Mouse (Mus musculus): ENCODE results near the gene Mapk3.

The Mapk3 gene

DNA sequence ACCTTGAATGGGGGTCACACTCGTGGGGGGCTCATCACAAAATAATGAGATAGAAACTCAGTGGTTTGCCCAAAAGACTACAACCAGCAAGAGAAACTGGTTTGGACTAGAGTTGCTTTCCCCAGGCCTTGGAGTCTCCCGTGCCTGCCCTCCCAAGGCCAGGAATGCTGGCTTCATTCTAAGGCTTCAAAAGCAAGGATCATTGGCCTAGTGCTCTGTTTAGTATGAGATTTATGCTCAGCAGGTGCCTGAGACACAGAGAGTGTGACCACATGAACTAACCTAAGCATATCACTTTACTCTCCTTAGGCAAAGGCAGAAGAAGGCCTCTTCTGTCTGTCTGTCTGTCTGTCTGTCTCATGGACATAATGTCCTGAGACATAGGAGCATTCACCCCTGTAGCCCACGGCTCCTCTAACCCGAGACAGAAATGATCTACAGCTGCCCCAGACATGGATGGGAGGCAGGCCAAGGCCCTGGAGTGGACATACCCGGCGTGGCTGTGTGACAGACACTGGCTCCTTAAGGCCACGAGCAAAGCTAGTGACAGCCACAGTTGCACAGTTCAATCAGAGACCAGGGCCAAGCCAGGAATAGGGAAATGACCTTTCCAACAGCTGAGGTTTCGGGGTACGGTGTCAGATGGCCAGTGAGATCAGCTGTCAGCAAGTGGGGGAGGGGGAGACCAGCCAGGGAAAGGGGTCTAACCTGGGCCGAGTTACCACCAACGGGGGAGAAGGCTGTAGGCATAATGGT, 42.9 kb downstream of the Mapk3 start:
- DNase-seq (ENCODE audit: extremely low spot score): no peak

DNA sequence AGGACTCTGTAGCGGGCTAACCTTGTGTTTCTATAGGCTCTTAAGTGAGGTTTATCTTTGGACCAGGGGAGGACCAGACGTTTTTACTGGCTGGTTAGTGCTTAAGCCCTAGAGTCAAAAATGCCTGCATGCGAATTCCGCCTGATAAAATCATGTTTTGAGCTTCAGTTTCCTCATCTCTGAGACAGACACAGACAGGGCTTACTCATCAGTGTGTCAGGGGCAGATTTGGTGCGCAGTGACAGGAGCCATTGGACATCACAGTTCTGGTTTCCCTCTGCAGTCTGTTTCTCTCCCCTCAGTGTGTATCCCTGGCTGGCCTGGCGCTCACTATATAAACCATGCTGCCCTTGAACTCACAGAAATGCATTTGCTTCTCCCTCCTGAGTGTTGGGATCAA, 43.8 kb downstream of the Mapk3 start:
- no peak for DNase-seq (ENCODE audit: extremely low spot score)

DNA sequence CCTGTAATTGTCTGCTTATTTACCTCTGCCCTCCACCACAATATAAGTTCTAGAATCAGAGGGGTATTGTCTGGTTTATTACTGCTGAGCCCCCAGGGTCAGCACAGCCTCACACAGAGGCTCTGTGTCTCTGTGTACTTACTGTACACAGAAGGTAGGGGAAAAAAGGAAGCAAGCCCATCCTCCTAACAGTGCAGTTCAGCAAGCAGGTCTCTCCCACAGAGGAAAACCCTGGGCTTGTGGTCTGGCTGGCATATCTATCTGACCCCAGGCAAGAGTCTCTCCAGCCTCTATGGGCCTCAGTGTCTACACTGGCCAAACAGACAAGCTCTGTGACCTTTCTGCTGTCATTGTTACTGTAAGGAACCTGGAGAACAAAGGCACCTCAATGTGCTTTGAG, 44.4 kb downstream of the Mapk3 start:
- no peak for DNase-seq (ENCODE audit: extremely low spot score)

DNA sequence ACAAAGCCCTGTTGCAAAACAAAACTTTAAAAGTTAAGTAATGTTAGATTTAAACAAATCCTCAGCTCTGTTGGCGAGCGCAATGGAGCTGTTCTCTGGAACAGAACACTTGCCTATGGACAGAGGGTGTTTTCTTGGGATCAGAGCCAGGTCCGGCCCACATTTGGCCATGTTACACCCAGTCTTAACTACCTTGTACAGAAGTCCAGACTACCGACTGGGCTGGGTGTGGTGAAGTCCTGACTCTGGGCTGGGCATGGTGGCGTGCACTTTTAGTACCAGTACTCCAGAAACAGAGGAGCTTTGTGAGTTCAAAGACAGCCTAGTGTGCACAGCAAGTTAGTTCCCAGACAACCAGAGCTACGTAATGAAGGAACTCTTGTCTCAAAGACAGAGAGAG, 47.6 kb downstream of the Mapk3 start:
- DNase-seq (ENCODE audit: extremely low spot score): no peak

DNA sequence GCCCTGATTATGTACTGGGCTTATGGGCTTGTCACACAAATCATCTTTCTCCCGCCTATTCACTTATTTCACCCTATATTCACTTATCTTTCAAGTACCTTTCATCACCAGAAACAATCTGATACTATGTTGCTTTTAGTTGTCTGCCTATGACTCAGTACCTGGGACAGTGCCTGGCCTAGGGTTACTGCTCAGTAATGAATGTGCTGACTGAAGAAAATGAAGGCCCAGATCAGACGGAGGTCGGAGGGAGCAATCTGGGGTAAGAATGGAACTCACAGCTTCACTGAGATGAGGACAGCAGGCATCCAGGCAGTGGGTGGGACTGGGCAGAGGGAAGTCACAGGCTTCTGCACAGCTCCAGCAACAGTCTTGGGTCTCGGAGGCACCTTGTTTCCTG, 48.0 kb downstream of the Mapk3 start:
- no peak for DNase-seq (ENCODE audit: extremely low spot score)

DNA sequence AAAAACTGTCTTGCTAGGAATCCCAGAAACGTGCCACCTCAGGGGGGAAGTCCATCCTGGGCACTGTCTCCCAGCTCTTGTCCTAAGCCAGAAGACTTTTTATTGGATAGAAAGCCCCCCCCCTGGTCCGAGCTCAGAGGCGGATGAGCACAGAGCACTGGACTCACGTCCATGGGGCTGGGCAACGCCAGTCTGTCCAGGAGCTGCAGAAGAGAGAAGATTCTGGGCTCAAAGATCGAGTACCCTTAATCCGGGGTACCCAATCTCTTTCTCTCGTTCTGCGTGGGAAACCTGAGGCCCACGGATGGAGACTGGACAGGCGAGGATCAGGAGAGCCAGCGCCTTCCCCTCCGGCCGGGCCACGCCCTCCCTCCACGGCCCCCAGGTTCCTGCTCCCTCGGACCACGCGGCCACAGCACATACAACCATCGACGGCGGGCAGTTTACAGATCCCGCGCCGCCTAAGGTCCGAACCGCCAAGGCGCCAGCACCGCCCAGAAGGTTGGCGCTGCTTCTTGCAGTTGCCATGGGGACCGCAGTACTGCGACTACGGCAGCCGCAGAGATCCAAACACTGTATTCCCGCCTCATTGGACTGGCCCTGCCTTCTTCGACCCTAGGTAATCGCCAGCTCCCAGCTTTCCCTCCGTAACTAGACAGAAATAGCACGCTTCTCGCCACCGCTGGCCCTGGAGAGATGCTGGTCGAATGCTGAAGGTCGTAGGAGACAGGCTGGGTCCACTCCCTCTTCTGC, 49.5 kb downstream of the Mapk3 start:
- DNase-seq (ENCODE audit: extremely low spot score): peak; percentile 89

DNA sequence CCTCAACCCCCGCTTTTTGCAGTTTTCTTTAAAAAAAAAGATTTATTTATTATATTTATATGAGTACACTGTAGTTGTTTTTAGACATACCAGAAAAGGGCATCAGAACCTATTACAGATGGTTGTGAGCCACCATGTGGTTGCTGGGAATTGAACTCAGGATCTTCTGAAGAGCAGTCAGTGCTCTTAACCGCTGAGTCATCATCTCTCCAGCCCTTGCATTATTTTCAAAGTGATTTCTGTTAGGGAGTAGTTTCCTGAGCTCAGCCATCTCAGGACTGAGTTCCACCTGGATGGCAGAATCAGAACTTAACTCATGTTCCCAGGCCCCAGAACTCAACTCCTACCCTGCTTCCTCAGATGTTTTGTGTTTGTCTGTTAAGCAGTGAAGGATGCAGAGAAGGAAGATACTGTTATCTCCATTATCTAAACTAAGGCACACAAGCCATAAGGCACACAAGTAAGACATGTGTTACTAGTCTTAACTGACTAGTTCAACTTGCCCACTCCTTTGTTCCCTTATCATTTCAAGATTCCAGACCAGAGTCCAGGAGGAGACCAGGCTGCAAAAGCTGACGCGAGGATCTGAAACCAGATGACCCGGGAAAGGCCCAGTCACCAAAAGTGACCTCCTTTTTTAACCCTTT, 50.4 kb downstream of the Mapk3 start:
- no peak for DNase-seq (ENCODE audit: extremely low spot score)
